Mouse (Mus musculus): Measurements from ENCODE around the gene Pmp22. TPM values are rescaled to one million over a fixed set of nuclear protein-coding genes. Genes with fewer than 3 reads are reported as not detected.

The Pmp22 gene
- polyA plus RNA-seq, 1 experiment from 2014 or later = 261 TPM

Other genes starting within 250 kb of the Pmp22 start
- gene Tvp23b, start 249.5 kb upstream of the Pmp22 start, polyA plus RNA-seq (2015; fragmentation: Nextera tagmentation; extraction: Ambion mirVana) = 69.3 and 74.3 TPM in 2 replicates
- 0.36 and 0.62 TPM in 2 replicates for gene Cdrt4, start 177.8 kb upstream of the Pmp22 start, polyA plus RNA-seq (2015; fragmentation: Nextera tagmentation; extraction: Ambion mirVana)
- gene Tekt3, start 67.3 kb upstream of the Pmp22 start, polyA plus RNA-seq (2015; fragmentation: Nextera tagmentation; extraction: Ambion mirVana) = 0.15 and 0.16 TPM in 2 replicates

Data from lung, embryonic 15.5 days (tissue).